Mouse (Mus musculus) erythroblast, embryonic 14.5 days (primary cell): ENCODE measurements around the gene Hsd17b12.

ENCODE experiments used
- GATA1 ChIP-seq: IDR thresholded peaks from 2 replicates; pipeline ENCODE4 v1.6.1; 2012; ENCODE audit warnings: low read length, inconsistent platforms, mixed read lengths
- TAL1 ChIP-seq: IDR thresholded peaks from 3 replicates; pipeline ENCODE4 v1.6.1; 2012; ENCODE audit warnings: low read length, inconsistent platforms, mixed read lengths

DNA sequence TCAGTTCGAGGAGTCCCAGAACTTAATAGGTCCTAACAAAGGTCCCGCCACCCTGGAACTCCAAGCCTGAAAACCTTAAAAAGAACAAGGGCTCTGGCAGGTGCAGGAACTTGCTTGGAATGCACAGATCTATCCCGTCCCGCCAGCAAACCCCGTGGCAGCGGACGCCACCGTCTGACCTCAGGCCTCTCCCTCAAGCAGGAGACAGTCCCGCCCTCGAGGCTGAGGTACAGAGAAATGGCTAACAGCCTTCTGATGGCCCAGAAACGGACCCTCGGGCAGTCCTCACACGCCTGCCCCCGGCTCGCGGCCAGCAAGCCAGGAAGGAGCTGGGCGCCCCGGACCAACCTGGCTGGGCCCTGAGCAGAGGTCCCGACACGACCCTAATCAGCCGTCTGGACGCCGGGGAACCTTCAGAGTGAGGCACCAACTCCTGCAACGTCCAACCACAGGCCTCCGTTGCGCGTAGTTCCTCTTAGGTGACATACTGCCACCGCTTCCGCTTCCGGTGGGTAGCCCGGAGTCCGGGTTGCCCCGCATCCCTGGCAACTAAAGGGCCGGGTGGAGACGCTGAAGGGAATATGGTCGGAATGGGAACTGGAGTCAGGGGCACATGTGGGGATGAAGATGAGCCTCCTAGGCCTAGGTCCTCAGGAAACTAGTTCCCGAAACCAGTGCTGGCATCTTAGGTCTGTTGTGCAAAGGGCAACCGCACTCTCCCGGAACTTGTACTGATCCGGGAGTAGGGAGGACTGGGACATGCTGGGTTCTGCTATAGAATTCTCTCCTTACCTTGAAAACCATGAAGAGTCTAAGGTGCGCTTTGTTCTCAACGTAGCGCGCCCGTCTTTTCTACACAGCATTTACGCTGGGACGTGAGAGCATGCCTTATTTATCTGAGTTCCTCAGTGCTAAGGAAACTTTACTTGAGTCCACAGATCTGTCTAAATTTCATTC lies 147.2 kb downstream of the Hsd17b12 start, which contains the start of gene Alkbh3:
- TF ChIP-seq GATA1 = no peak
- no peak for TF ChIP-seq TAL1
